Comparison of ENCODE assay signal across 8 mouse cellular contexts in the genomic region with DNA sequence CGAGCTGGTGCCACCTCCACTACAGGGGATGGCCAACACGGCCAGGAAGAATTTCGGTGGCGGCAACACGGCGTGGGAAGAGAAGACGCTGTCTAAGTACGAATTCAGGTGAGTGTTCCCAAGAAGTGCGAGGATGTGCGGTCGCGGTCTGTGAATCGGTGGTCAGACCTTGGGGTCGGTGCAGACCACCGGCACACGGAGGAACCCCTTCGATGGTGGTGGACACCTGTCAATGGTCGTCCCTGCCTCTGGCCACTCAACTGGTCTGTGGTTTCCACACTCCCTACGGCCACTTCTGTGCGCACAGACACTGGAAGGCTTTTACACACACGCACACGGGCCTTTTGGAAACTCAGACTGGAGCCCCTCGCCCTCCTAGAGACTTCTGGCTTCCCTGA. TPM values are rescaled to one million over a fixed set of nuclear protein-coding genes. Genes with fewer than 3 reads are reported as not detected.
DNase-seq lines count a peak whose midpoint lies in the region; ATAC-seq and TF ChIP-seq lines count a peak whose summit lies in the region.

No protein-coding gene starts in this region.

- no peak for TF ChIP-seq POLR2A in bone marrow, adult 2 months (IDR thresholded peaks at IDR 0.05; ENCODE audit: borderline replicate concordance, control insufficient read depth, low read depth, low read length)

- peak overlapping the region; percentile 91 for H3K4me2 ChIP-seq in kidney, postnatal 0 days (ENCODE audit: low read length)
- peak overlapping the region; percentile 88 for H3K4me2 ChIP-seq in hindbrain, embryonic 12.5 days (replicated peaks)
- peak overlapping the region; percentile 86 for H3K4me2 ChIP-seq in midbrain, embryonic 14.5 days (ENCODE audit: low read length)

- 0 out of 2 replicates have a peak overlapping the region, but pooled peaks have one; percentile 47 for H3K27ac ChIP-seq in kidney, postnatal 0 days
- no peak overlapping the region for H3K27ac ChIP-seq in bone marrow, adult 2 months (ENCODE audit: control insufficient read depth, insufficient read depth, low read depth, low read length, poor library complexity)
- peak overlapping the region; percentile 19; the same call in 1 of the 2 replicates for H3K27ac ChIP-seq in hindbrain, embryonic 12.5 days
- H3K27ac ChIP-seq in midbrain, embryonic 14.5 days (replicated peaks; ENCODE audit: low read depth, low read length), result peak overlapping the region; percentile 60

- H3K4me3 ChIP-seq in kidney, postnatal 0 days (replicated peaks; ENCODE audit: low read depth, low read length), result peak overlapping the region; percentile 88
- H3K4me3 ChIP-seq in bone marrow, adult 2 months (replicated peaks; ENCODE audit: control insufficient read depth, low read depth, low read length), result peak overlapping the region; percentile 76
- peak overlapping the region; percentile 82 for H3K4me3 ChIP-seq in hindbrain, embryonic 12.5 days
- H3K4me3 ChIP-seq in midbrain, embryonic 14.5 days (replicated peaks; ENCODE audit: low read depth, low read length), result peak overlapping the region; percentile 96

- peaks cover 23% of the 10 kb centered on the region for H3K36me3 ChIP-seq in kidney, postnatal 0 days (ENCODE audit: insufficient read depth, low read length)
- peaks cover 46% of the 10 kb centered on the region for H3K36me3 ChIP-seq in hindbrain, embryonic 12.5 days
- peaks cover 44% of the 10 kb centered on the region for H3K36me3 ChIP-seq in midbrain, embryonic 14.5 days (ENCODE audit: control insufficient read depth, insufficient read depth, low read length)

- 0% methylated on average over 23 of the region's 23 CpGs for WGBS in kidney, postnatal 0 days
- WGBS in bone marrow, adult 2 months, result under 1% methylated on average over 23 of the region's 23 CpGs
- 3% methylated on average over 23 of the region's 23 CpGs for WGBS in hindbrain, embryonic 12.5 days
- WGBS in midbrain, embryonic 14.5 days, result under 1% methylated on average over 23 of the region's 23 CpGs

- no peak for DNase-seq in kidney, postnatal 0 days (ENCODE audit: low spot score)
- DNase-seq in kidney, postnatal 36 days, result no peak
- DNase-seq in midbrain, embryonic 14.5 days, result no peak
- DNase-seq in gastrocnemius, adult 8-10 months (ENCODE audit: low spot score in 2 of 2), result no peak
- DNase-seq in ovary, postnatal 14 days (ENCODE audit: low spot score), result no peak
- no peak for DNase-seq in gastrocnemius, adult 18-20 months (ENCODE audit: low spot score)

- no peaks in the 10 kb centered on the region for H3K27me3 ChIP-seq in kidney, postnatal 0 days (ENCODE audit: insufficient read depth, low read length)
- no peaks in the 10 kb centered on the region for H3K27me3 ChIP-seq in hindbrain, embryonic 12.5 days
- no peaks in the 10 kb centered on the region for H3K27me3 ChIP-seq in midbrain, embryonic 14.5 days (ENCODE audit: control insufficient read depth, insufficient read depth, low read length)

- H3K4me1 ChIP-seq in kidney, postnatal 0 days (replicated peaks; ENCODE audit: insufficient read depth, low read length), result peaks cover 8% of the 10 kb centered on the region
- peaks cover 2% of the 10 kb centered on the region; the same call in 1 of the 2 replicates for H3K4me1 ChIP-seq in bone marrow, adult 2 months (ENCODE audit: control insufficient read depth, insufficient read depth, low read length)
- peaks cover 19% of the 10 kb centered on the region for H3K4me1 ChIP-seq in hindbrain, embryonic 12.5 days
- peaks cover 17% of the 10 kb centered on the region for H3K4me1 ChIP-seq in midbrain, embryonic 14.5 days (ENCODE audit: control insufficient read depth, insufficient read depth, low read length)

- H3K9ac ChIP-seq in kidney, postnatal 0 days (ENCODE audit: low read depth, low read length), result peak overlapping the region; percentile 88
- peak overlapping the region; percentile 83 for H3K9ac ChIP-seq in hindbrain, embryonic 12.5 days
- H3K9ac ChIP-seq in midbrain, embryonic 14.5 days (replicated peaks; ENCODE audit: low read length), result peak overlapping the region; percentile 78

- ATAC-seq in kidney, postnatal 0 days (replicated peaks; ENCODE audit: low FRiP score, low read depth), result no peak
- no peak; the same call in 1 of the 2 replicates for ATAC-seq in hindbrain, embryonic 12.5 days (ENCODE audit: low FRiP score)
- ATAC-seq in midbrain, embryonic 14.5 days (ENCODE audit: low FRiP score, low TSS enrichment), result no peak

- no peaks in the 10 kb centered on the region for H3K9me3 ChIP-seq in kidney, postnatal 0 days (replicated peaks; ENCODE audit: low read length)
- no peaks in the 10 kb centered on the region for H3K9me3 ChIP-seq in hindbrain, embryonic 12.5 days (replicated peaks)
- no peaks in the 10 kb centered on the region for H3K9me3 ChIP-seq in midbrain, embryonic 14.5 days (ENCODE audit: control insufficient read depth, low read length)

- TF ChIP-seq CTCF in kidney, postnatal 0 days (IDR thresholded peaks at IDR 0.05; ENCODE audit: low read depth), result no peak
- TF ChIP-seq CTCF in bone marrow, adult 2 months (IDR thresholded peaks at IDR 0.05; ENCODE audit: control insufficient read depth, insufficient read depth, low read length), result no peak

RNA-seq across cellular contexts. Expression of a gene that starts 0.5 kb away (rescaled TPM):
- polyA plus RNA-seq in kidney, postnatal 0 days (2015; fragmentation: Nextera tagmentation; extraction: Ambion mirVana), result 79.0 and 89.8 TPM in 2 replicates
- 13.8 and 29.7 TPM in 2 replicates for polyA plus RNA-seq in bone marrow, adult 2 months (2011; ENCODE audit: insufficient read depth, insufficient read length, low replicate concordance, missing spikeins)
- 65.2 and 74.8 TPM in 2 replicates for polyA plus RNA-seq in hindbrain, embryonic 12.5 days (2016; fragmentation: Nextera tagmentation; extraction: Ambion mirVana)
- 49.6 and 53.8 TPM in 2 replicates for polyA plus RNA-seq in midbrain, embryonic 14.5 days (2014; fragmentation: Nextera tagmentation; extraction: Ambion mirVana)
- total RNA-seq in gastrocnemius, adult 8-10 months (2022), result 1 to 10 TPM; 6.5 to 9.4 (median 8.1) TPM
- total RNA-seq in gastrocnemius, adult 18-20 months (2021), result 10 to 100 TPM in 1 of 2 experiments, 1 to 10 TPM in 1; 6.9 to 10.3 TPM

RNA-seq across cellular contexts. Expression of a gene that starts 0.8 kb away (rescaled TPM):
- 9.8 and 11.2 TPM in 2 replicates for polyA plus RNA-seq in kidney, postnatal 0 days (2015; fragmentation: Nextera tagmentation; extraction: Ambion mirVana)
- polyA plus RNA-seq in bone marrow, adult 2 months (2011; ENCODE audit: insufficient read depth, insufficient read length, low replicate concordance, missing spikeins), result 3.8 and 6.3 TPM in 2 replicates
- 9.1 and 9.9 TPM in 2 replicates for polyA plus RNA-seq in hindbrain, embryonic 12.5 days (2016; fragmentation: Nextera tagmentation; extraction: Ambion mirVana)
- 7.1 and 8.1 TPM in 2 replicates for polyA plus RNA-seq in midbrain, embryonic 14.5 days (2014; fragmentation: Nextera tagmentation; extraction: Ambion mirVana)
- 1 to 10 TPM; 2.5 to 5.6 (median 3.7) TPM for total RNA-seq in gastrocnemius, adult 8-10 months (2022)
- total RNA-seq in gastrocnemius, adult 18-20 months (2021), result 1 to 10 TPM; 4.2 to 4.8 TPM

RNA-seq across cellular contexts. Expression of a gene that starts 42.1 kb away (rescaled TPM):
- polyA plus RNA-seq in kidney, postnatal 0 days (2015; fragmentation: Nextera tagmentation; extraction: Ambion mirVana), result 83.4 and 88.6 TPM in 2 replicates
- polyA plus RNA-seq in bone marrow, adult 2 months (2011; ENCODE audit: insufficient read depth, insufficient read length, low replicate concordance, missing spikeins), result 9.0 and 13.4 TPM in 2 replicates
- polyA plus RNA-seq in hindbrain, embryonic 12.5 days (2016; fragmentation: Nextera tagmentation; extraction: Ambion mirVana), result 45.3 and 48.0 TPM in 2 replicates
- 49.1 and 53.2 TPM in 2 replicates for polyA plus RNA-seq in midbrain, embryonic 14.5 days (2014; fragmentation: Nextera tagmentation; extraction: Ambion mirVana)
- 10 to 100 TPM; 19.5 to 42.9 (median 25.7) TPM for total RNA-seq in gastrocnemius, adult 8-10 months (2022)
- total RNA-seq in gastrocnemius, adult 18-20 months (2021), result 10 to 100 TPM; 24.1 to 37.3 TPM
